Mouse (Mus musculus) thymus, postnatal 25 days (tissue): ENCODE results near the gene Bsx.
A peak's percentile ranks its signal among the peaks of the same experiment; 100 is the strongest.

Experiments
- DNase-seq: peaks from one replicate; pipeline ENCODE4 v3.0.0; 2022

Gene Bsx

GRCm38 (mm10) chr9:40873556-40874470 lies at the start of gene Bsx:
Gene Bsx, plus strand, starts transcription at chr9:40874127.
- DNase-seq, result peak; percentile 34

- no peak for DNase-seq
These were observed 48.3 kb upstream of the Bsx start for GRCm38 (mm10) chr9:40825601-40826000.

GRCm38 (mm10) chr9:40827366-40827765 lies 46.6 kb upstream of the Bsx start:
- DNase-seq, result no peak

- peak; percentile 72 for DNase-seq
These were observed 39.4 kb upstream of the Bsx start for GRCm38 (mm10) chr9:40834569-40834968.

GRCm38 (mm10) chr9:40836681-40837080 lies 37.2 kb upstream of the Bsx start:
- DNase-seq, result no peak

GRCm38 (mm10) chr9:40839662-40840061 lies 34.3 kb upstream of the Bsx start:
- no peak for DNase-seq

GRCm38 (mm10) chr9:40851515-40851914 lies 22.4 kb upstream of the Bsx start:
- DNase-seq, result no peak

- no peak for DNase-seq
These were observed 15.3 kb upstream of the Bsx start for GRCm38 (mm10) chr9:40858461-40859160.

GRCm38 (mm10) chr9:40859196-40859595 lies 14.7 kb upstream of the Bsx start:
- DNase-seq, result no peak

GRCm38 (mm10) chr9:40870331-40870730 lies 3.6 kb upstream of the Bsx start:
- no peak for DNase-seq

GRCm38 (mm10) chr9:40871369-40872155 lies 2.4 kb upstream of the Bsx start:
- DNase-seq, result no peak

- DNase-seq, result no peak
These were observed 1.8 kb upstream of the Bsx start for GRCm38 (mm10) chr9:40872156-40872478.

- no peak for DNase-seq
These were observed 1.0 kb downstream of the Bsx start for GRCm38 (mm10) chr9:40874961-40875360.

- no peak for DNase-seq
These were observed 1.5 kb downstream of the Bsx start for GRCm38 (mm10) chr9:40875431-40875830.

- DNase-seq, result no peak
These were observed 2.2 kb downstream of the Bsx start for GRCm38 (mm10) chr9:40876164-40876563.

GRCm38 (mm10) chr9:40876693-40877092 lies 2.8 kb downstream of the Bsx start:
- DNase-seq, result no peak

- no peak for DNase-seq
These were observed 3.4 kb downstream of the Bsx start for GRCm38 (mm10) chr9:40877146-40877880.

GRCm38 (mm10) chr9:40877881-40878235 lies 3.9 kb downstream of the Bsx start:
- DNase-seq, result no peak

- no peak for DNase-seq
These were observed 4.5 kb downstream of the Bsx start for GRCm38 (mm10) chr9:40878291-40878945.

GRCm38 (mm10) chr9:40878998-40879397 lies 5.1 kb downstream of the Bsx start:
- DNase-seq, result no peak

GRCm38 (mm10) chr9:40885669-40886068 lies 11.7 kb downstream of the Bsx start:
- no peak for DNase-seq

GRCm38 (mm10) chr9:40889389-40889788 lies 15.5 kb downstream of the Bsx start:
- DNase-seq, result no peak
